In genomic region chr17:87501687-87502387, GRCm38 (mm10) we compare ENCODE assay signal across 8 mouse cellular contexts. TPM values are rescaled to one million over a fixed set of nuclear protein-coding genes. Genes with fewer than 3 reads are reported as not detected.
DNase-seq lines count a peak whose midpoint lies in the region; ATAC-seq and TF ChIP-seq lines count a peak whose summit lies in the region.

No protein-coding gene starts in this region.

- WGBS in forebrain, postnatal 0 days, result 31% methylated on average over 10 of the region's 10 CpGs
- 42% methylated on average over 10 of the region's 10 CpGs for WGBS in forebrain, embryonic 12.5 days

- H3K4me3 ChIP-seq in forebrain, postnatal 0 days (ENCODE audit: low read depth, low read length), result no peak overlapping the region
- H3K4me3 ChIP-seq in forebrain, embryonic 12.5 days (replicated peaks), result no peak overlapping the region
- H3K4me3 ChIP-seq in MEL (ENCODE audit: control insufficient read depth in 1 of 2, insufficient read depth in 1 of 2, low read depth in 2 of 2, low read length in 2 of 2), result no peak overlapping the region

- H3K9ac ChIP-seq in forebrain, postnatal 0 days, result no peak overlapping the region
- H3K9ac ChIP-seq in forebrain, embryonic 12.5 days, result no peak overlapping the region
- no peak overlapping the region for H3K9ac ChIP-seq in MEL (ENCODE audit: control insufficient read depth, low read depth, low read length, poor library complexity, severe bottlenecking)

- TF ChIP-seq RAD21 in MEL (IDR thresholded peaks at IDR 0.05; ENCODE audit: low read depth, low read length), result no peak

- H3K9me3 ChIP-seq in forebrain, postnatal 0 days (ENCODE audit: low read length), result no peaks in the 10 kb centered on the region
- H3K9me3 ChIP-seq in forebrain, embryonic 12.5 days, result no peaks in the 10 kb centered on the region
- H3K9me3 ChIP-seq in MEL (replicated peaks; ENCODE audit: insufficient read depth, low read length), result no peaks in the 10 kb centered on the region

- H3K4me1 ChIP-seq in forebrain, postnatal 0 days (ENCODE audit: insufficient read depth), result peaks cover 5% of the 10 kb centered on the region
- peaks cover 14% of the 10 kb centered on the region for H3K4me1 ChIP-seq in forebrain, embryonic 12.5 days
- H3K4me1 ChIP-seq in MEL (ENCODE audit: control insufficient read depth in 1 of 2, insufficient read depth in 2 of 2, low read length in 2 of 2), result peaks cover 0 to 4% of the 10 kb centered on the region in 2 experiments; a peak in 1 of 4 replicates

- TF ChIP-seq EP300 in MEL (IDR thresholded peaks at IDR 0.05; ENCODE audit: low read depth in 1 of 2, low read length in 2 of 2), result no peak

- no peaks in the 10 kb centered on the region for H3K27me3 ChIP-seq in forebrain, postnatal 0 days (ENCODE audit: insufficient read depth, low read length)
- H3K27me3 ChIP-seq in forebrain, embryonic 12.5 days, result peaks cover 3% of the 10 kb centered on the region; the same call in 1 of the 2 replicates
- peaks cover 0 to 2% of the 10 kb centered on the region in 2 experiments; a peak in 2 of 4 replicates for H3K27me3 ChIP-seq in MEL (ENCODE audit: control insufficient read depth in 1 of 2, insufficient read depth in 2 of 2, low read length in 2 of 2)

- ATAC-seq in forebrain, postnatal 0 days, result peak; percentile 74
- no peak for ATAC-seq in forebrain, embryonic 12.5 days (ENCODE audit: low FRiP score)
- ATAC-seq in erythroid progenitor cell, adult 5-6 weeks (replicated peaks; ENCODE audit: low FRiP score, poor library complexity, severe bottlenecking), result no peak

- no peak overlapping the region for H3K4me2 ChIP-seq in forebrain, postnatal 0 days (ENCODE audit: low read depth)
- H3K4me2 ChIP-seq in forebrain, embryonic 12.5 days, result no peak overlapping the region

- H3K27ac ChIP-seq in forebrain, postnatal 0 days (ENCODE audit: low read depth, low read length), result peak overlapping the region; percentile 59; the same call in 1 of the 2 replicates
- no peak overlapping the region for H3K27ac ChIP-seq in forebrain, embryonic 12.5 days
- no peak overlapping the region for H3K27ac ChIP-seq in MEL (ENCODE audit: control insufficient read depth, low read depth, low read length)

- TF ChIP-seq POLR2A in MEL (IDR thresholded peaks at IDR 0.05; ENCODE audit: control insufficient read depth in 1 of 2, insufficient read depth in 1 of 2, low read depth in 1 of 2, low read length in 2 of 2, poor library complexity in 1 of 2), result no peak

- DNase-seq in forebrain, postnatal 0 days, result peak; percentile 68
- DNase-seq in MEL (ENCODE audit: low read depth, low spot score), result no peak
- DNase-seq in frontal cortex, postnatal 14 days (ENCODE audit: low spot score in 2 of 2), result peak; percentile 49 to 65
- DNase-seq in left cerebral cortex, adult 8-10 months (ENCODE audit: low spot score in 2 of 2), result peak; percentile 34 to 85
- DNase-seq in right cerebral cortex, postnatal 25 days, result peak; percentile 70
- no peak for DNase-seq in spleen, postnatal 10 days (ENCODE audit: low spot score in 2 of 2)

- no peaks in the 10 kb centered on the region for H3K36me3 ChIP-seq in forebrain, postnatal 0 days (ENCODE audit: insufficient read depth)
- no peaks in the 10 kb centered on the region for H3K36me3 ChIP-seq in forebrain, embryonic 12.5 days (replicated peaks)
- no peaks in the 10 kb centered on the region for H3K36me3 ChIP-seq in MEL (ENCODE audit: control insufficient read depth in 1 of 2, insufficient read depth in 2 of 2, low read length in 2 of 2)

- TF ChIP-seq CTCF in forebrain, postnatal 0 days (IDR thresholded peaks at IDR 0.05; ENCODE audit: low read depth), result peak; percentile 33
- TF ChIP-seq CTCF in MEL (IDR thresholded peaks at IDR 0.05 in 2 of 3, conservative IDR thresholded peaks at IDR 0.05 in 1 of 3; ENCODE audit: control insufficient read depth in 1 of 3, insufficient read depth in 1 of 3, low read depth in 2 of 3, low read length in 3 of 3, poor library complexity in 1 of 3, severe bottlenecking in 1 of 3), result no peak

- no peaks in the 10 kb centered on the region for H3K79me2 ChIP-seq in MEL (ENCODE audit: control insufficient read depth, insufficient read depth, low read length, poor library complexity)

TF ChIP-seq in MEL, 35 proteins besides CTCF, POLR2A, EP300 and RAD21:
- 0 out of 2 replicates have a peak, but pooled peaks have one; percentile 16 for TF ChIP-seq MYC (IDR thresholded peaks at IDR 0.05; ENCODE audit: low read depth, low read length)
- no peak for TF ChIP-seq NRF1 (IDR thresholded peaks at IDR 0.05; ENCODE audit: insufficient read depth, low read depth, low read length, poor library complexity, severe bottlenecking)

RNA-seq across cellular contexts. Expression of gene Calm2, which starts 55.1 kb away (rescaled TPM):
- total RNA-seq in forebrain, postnatal 0 days (2014; rRNA removed), result 1,563 and 1,794 TPM in 2 replicates
- 3,264 and 3,401 TPM in 2 replicates for polyA plus RNA-seq in forebrain, postnatal 0 days (2015; fragmentation: Nextera tagmentation; extraction: Ambion mirVana)
- polyA plus RNA-seq in forebrain, embryonic 12.5 days (2016; fragmentation: Nextera tagmentation; extraction: Ambion mirVana), result 1,267 and 1,277 TPM in 2 replicates
- 208 and 253 TPM in 2 replicates for total RNA-seq in MEL (2012; rRNA removed)
- 100 to 1,000 TPM; 126 to 321 TPM for polyA plus RNA-seq in MEL (2012; ENCODE audit: insufficient read depth in 1 of 2, insufficient read length in 2 of 2, low read depth in 1 of 2, low replicate concordance in 2 of 2, missing spikeins in 1 of 2)
- total RNA-seq in left cerebral cortex, adult 8-10 months (2022), result 1,000 to 10,000 TPM; 2,138 to 2,258 (median 2,232) TPM
- total RNA-seq in erythroid progenitor cell, adult 5-6 weeks (2015; ENCODE audit: low replicate concordance), result 389 and 401 TPM in 2 replicates
- 511 and 672 TPM in 2 replicates for total RNA-seq in erythroid progenitor cell, adult 5-6 weeks (2017; ENCODE audit: low replicate concordance)

Comparison
In these comparisons a context has a peak if more than half of its experiments do, and no peak if none do; other contexts are left out.
1. DNase-seq: peak in forebrain, postnatal 0 days (single experiment), frontal cortex, postnatal 14 days (2 of 2), left cerebral cortex, adult 8-10 months (2 of 2) and right cerebral cortex, postnatal 25 days (single experiment); none in MEL (single experiment) and spleen, postnatal 10 days (0 of 2).